In genomic region chr2:153529365-153529781, GRCm38 (mm10) we compare ENCODE assay signal across 8 mouse cellular contexts. TPM values are rescaled to one million over a fixed set of nuclear protein-coding genes. Genes with fewer than 3 reads are reported as not detected.
DNase-seq lines count a peak whose midpoint lies in the region; ATAC-seq and TF ChIP-seq lines count a peak whose summit lies in the region.

No protein-coding gene starts in this region.

- H3K27me3 ChIP-seq in limb, embryonic 10.5 days (ENCODE audit: low read depth, poor library complexity, severe bottlenecking) = peaks cover 86% of the 10 kb centered on the region
- H3K27me3 ChIP-seq in midbrain, embryonic 10.5 days (ENCODE audit: low read depth, poor library complexity, severe bottlenecking) = peaks cover 63% of the 10 kb centered on the region
- peaks cover 12% of the 10 kb centered on the region; the same call in 1 of the 2 replicates for H3K27me3 ChIP-seq in stomach, embryonic 16.5 days (ENCODE audit: control insufficient read depth, insufficient read depth, low read length)

- H3K36me3 ChIP-seq in limb, embryonic 10.5 days = no peaks in the 10 kb centered on the region
- no peaks in the 10 kb centered on the region for H3K36me3 ChIP-seq in midbrain, embryonic 10.5 days
- H3K36me3 ChIP-seq in stomach, embryonic 16.5 days (ENCODE audit: control insufficient read depth, insufficient read depth, low read length) = no peaks in the 10 kb centered on the region

- no peaks in the 10 kb centered on the region for H3K4me1 ChIP-seq in embryonic fibroblast, embryonic 13.5 days (ENCODE audit: control insufficient read depth, insufficient read depth, low read length)
- peaks cover 56% of the 10 kb centered on the region for H3K4me1 ChIP-seq in limb, embryonic 10.5 days
- peaks cover 62% of the 10 kb centered on the region for H3K4me1 ChIP-seq in midbrain, embryonic 10.5 days
- H3K4me1 ChIP-seq in stomach, embryonic 16.5 days (ENCODE audit: control insufficient read depth, insufficient read depth, low read length) = peaks cover 33% of the 10 kb centered on the region

- TF ChIP-seq CTCF in embryonic fibroblast, embryonic 13.5 days (IDR thresholded peaks at IDR 0.05; ENCODE audit: borderline replicate concordance, insufficient read depth, low read length) = no peak

- peak; percentile 3; the same call in 1 of the 2 replicates for ATAC-seq in stomach, embryonic 16.5 days (ENCODE audit: insufficient read depth, low FRiP score)

- intact Hi-C loops in heart, postnatal 14 days (cut with DNase I) = no loop called here

- H3K9ac ChIP-seq in stomach, embryonic 16.5 days (ENCODE audit: low read length) = peak overlapping the region; percentile 76

- H3K4me3 ChIP-seq in embryonic fibroblast, embryonic 13.5 days (ENCODE audit: insufficient read depth, low read length) = peak overlapping the region; percentile 44
- peak overlapping the region; percentile 75 for H3K4me3 ChIP-seq in limb, embryonic 10.5 days
- peak overlapping the region; percentile 84 for H3K4me3 ChIP-seq in midbrain, embryonic 10.5 days
- peak overlapping the region; percentile 75 for H3K4me3 ChIP-seq in stomach, embryonic 16.5 days (replicated peaks; ENCODE audit: low read length)

- TF ChIP-seq POLR2A in embryonic fibroblast, embryonic 13.5 days (IDR thresholded peaks at IDR 0.05; ENCODE audit: low read depth, low read length) = no peak

- peak; percentile 35 to 44 for DNase-seq in frontal cortex, postnatal 36 days (ENCODE audit: low spot score in 2 of 2)
- DNase-seq in frontal cortex, postnatal 25 days (ENCODE audit: low spot score in 2 of 2) = no peak
- DNase-seq in adrenal gland, adult 2 months = peak; percentile 79
- peak; percentile 46 to 53 for DNase-seq in heart, postnatal 14 days
- DNase-seq in limb, embryonic 10.5 days (ENCODE audit: low spot score) = peak; percentile 73
- no peak for DNase-seq in midbrain, embryonic 10.5 days (ENCODE audit: low spot score)

- no peak overlapping the region for H3K27ac ChIP-seq in embryonic fibroblast, embryonic 13.5 days (ENCODE audit: insufficient read depth, low read length)
- peak overlapping the region; percentile 84 for H3K27ac ChIP-seq in limb, embryonic 10.5 days
- H3K27ac ChIP-seq in midbrain, embryonic 10.5 days (replicated peaks) = peak overlapping the region; percentile 96
- peak overlapping the region; percentile 66 for H3K27ac ChIP-seq in stomach, embryonic 16.5 days (ENCODE audit: low read length)

- peak overlapping the region; percentile 100 for H3K4me2 ChIP-seq in stomach, embryonic 16.5 days (ENCODE audit: low read depth, low read length)

- WGBS in limb, embryonic 10.5 days = 2% methylated on average over 53 of the region's 53 CpGs
- WGBS in midbrain, embryonic 10.5 days = under 1% methylated on average over 53 of the region's 53 CpGs
- WGBS in stomach, embryonic 16.5 days = under 1% methylated on average over 52 of the region's 53 CpGs

- H3K9me3 ChIP-seq in limb, embryonic 10.5 days (replicated peaks) = no peaks in the 10 kb centered on the region
- no peaks in the 10 kb centered on the region for H3K9me3 ChIP-seq in midbrain, embryonic 10.5 days (replicated peaks)
- H3K9me3 ChIP-seq in stomach, embryonic 16.5 days (replicated peaks; ENCODE audit: control insufficient read depth, low read length) = no peaks in the 10 kb centered on the region

RNA-seq across cellular contexts. Expression of gene Nol4l, which starts 0.4 kb away (rescaled TPM):
- 10 to 100 TPM; 11.5 to 16.4 TPM for total RNA-seq in adrenal gland, adult 2 months (2021)
- polyA plus RNA-seq in adrenal gland, adult 2 months (2012; rRNA removed) = 6.5 and 9.2 TPM in 2 replicates
- 4.2 and 4.7 TPM in 2 replicates for polyA plus RNA-seq in embryonic fibroblast, embryonic 13.5 days (2011; ENCODE audit: insufficient read length, low read depth, missing spikeins)
- total RNA-seq in heart, postnatal 14 days (2021) = 1 to 10 TPM; 6.2 to 6.4 TPM
- polyA plus RNA-seq in limb, embryonic 10.5 days (2016; fragmentation: Nextera tagmentation; extraction: Ambion mirVana) = 15.8 and 17.2 TPM in 2 replicates
- 12.8 and 16.8 TPM in 2 replicates for polyA plus RNA-seq in midbrain, embryonic 10.5 days (2016; fragmentation: Nextera tagmentation; extraction: Ambion mirVana)
- polyA plus RNA-seq in stomach, embryonic 16.5 days (2015; fragmentation: Nextera tagmentation; extraction: Ambion mirVana) = 11.3 and 11.5 TPM in 2 replicates

RNA-seq across cellular contexts. Expression of gene 4930404H24Rik, which starts 36.8 kb away (rescaled TPM):
- not detected for total RNA-seq in adrenal gland, adult 2 months (2021)
- not detected in 2 replicates for polyA plus RNA-seq in adrenal gland, adult 2 months (2012; rRNA removed)
- not detected in 2 replicates for polyA plus RNA-seq in embryonic fibroblast, embryonic 13.5 days (2011; ENCODE audit: insufficient read length, low read depth, missing spikeins)
- not detected for total RNA-seq in heart, postnatal 14 days (2021)
- polyA plus RNA-seq in limb, embryonic 10.5 days (2016; fragmentation: Nextera tagmentation; extraction: Ambion mirVana) = not detected in 2 replicates
- polyA plus RNA-seq in midbrain, embryonic 10.5 days (2016; fragmentation: Nextera tagmentation; extraction: Ambion mirVana) = not detected in 2 replicates
- polyA plus RNA-seq in stomach, embryonic 16.5 days (2015; fragmentation: Nextera tagmentation; extraction: Ambion mirVana) = not detected in 2 replicates

Comparison
In these comparisons a context has a peak if more than half of its experiments do, and no peak if none do; other contexts are left out.
1. DNase-seq: peak in frontal cortex, postnatal 36 days (2 of 2), adrenal gland, adult 2 months (single experiment), heart, postnatal 14 days (2 of 2) and limb, embryonic 10.5 days (single experiment); none in frontal cortex, postnatal 25 days (0 of 2) and midbrain, embryonic 10.5 days (single experiment).
2. Peak in every context shown above with its lines, with median percentiles within 50 percentile points of each other: H3K4me3 ChIP-seq.